Mouse (Mus musculus): ENCODE data around the gene Fam124b.

Gene Fam124b

DNA sequence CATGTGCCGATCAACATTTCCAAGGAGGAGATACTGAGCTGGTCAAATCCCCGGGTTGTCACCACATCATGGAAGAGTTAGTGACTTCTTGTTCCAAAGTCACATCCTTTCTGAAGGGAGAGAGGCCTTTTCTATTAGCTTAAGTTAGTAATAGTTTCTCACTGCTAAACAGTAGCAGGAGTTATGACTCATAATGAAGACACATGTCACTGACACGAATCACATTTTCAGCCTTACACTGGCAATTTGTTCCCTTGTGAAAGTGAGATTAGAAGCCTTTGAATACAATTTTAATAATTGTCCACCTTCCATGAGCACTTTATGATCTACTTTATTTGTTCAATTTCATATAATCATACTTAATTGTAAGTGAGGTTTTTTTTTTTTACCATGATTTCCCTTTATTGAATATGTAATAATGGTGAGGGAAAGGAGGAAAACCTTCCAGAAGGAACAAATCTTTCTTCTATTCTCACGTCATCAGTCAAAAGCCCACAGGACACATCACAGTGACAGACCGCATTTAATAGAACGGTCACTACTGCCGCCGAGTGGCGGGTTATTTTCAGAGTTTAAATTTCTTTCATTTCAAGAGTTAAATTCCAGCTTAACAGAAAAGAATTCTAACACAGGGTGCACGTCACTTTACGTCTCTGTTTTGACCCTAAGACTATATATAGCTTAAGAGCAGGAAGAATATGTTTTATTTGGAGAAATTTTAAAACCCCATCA, 40.5 kb downstream of the Fam124b start:
- no peak for DNase-seq (ENCODE audit: low read depth, low spot score)

DNA sequence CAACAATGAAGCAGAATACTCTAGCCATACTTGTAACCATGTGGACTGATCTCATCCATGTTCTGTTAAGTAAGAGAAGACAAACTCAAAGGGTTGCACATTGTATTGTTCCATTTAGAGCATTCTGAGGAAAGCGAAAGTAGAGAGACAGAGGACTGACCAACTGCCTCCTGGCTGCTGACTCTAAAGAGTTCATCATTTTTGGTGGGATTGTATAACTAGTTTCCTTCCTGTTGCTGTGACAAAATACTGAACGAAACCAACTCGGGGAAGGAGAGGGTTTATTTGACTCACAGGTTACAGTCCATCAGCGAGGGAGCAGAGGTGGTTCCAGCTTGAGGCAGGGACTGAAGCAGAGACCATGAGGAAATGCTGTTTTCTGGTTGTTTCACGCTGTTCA, 50.6 kb downstream of the Fam124b start:
- DNase-seq (ENCODE audit: low read depth, low spot score): no peak

DNA sequence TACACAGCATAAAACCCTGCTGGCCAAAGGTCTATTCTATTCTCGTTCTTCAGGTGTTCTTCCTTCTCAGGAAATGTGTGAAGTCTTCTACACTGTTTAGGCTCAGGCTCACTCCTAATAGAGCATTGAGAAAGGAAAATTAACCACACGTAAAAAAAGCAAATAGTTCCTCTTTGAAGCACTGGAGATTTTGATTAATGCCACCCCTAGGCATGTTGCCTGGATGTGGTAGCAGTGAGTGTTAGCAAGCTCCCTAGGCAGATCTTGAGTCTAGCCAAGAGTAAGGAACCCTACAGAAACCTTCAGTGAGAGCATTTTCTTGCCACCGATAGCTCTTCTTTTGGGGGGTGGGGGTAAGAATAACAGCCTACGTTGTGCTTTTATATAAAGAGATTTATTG, 51.7 kb downstream of the Fam124b start:
- DNase-seq (ENCODE audit: low read depth, low spot score): no peak

DNA sequence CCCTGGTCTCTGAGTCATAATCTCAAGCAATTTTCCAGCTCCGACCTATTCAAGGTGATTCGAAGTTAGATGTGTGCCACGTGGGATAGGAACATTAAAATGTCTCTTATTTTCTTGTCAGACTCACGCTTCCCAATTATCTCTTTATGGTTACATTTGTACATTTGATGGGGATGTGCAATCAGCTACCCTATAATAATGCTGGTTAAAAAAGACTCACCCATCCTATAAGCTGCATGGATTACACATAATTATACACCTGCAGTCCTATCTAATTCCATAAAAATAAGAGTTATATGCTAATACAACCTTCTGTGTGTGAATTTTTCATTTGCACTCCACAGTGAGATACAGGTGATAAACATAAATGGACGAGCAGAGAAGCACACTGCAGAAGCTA, 52.9 kb downstream of the Fam124b start:
- no peak for DNase-seq (ENCODE audit: low read depth, low spot score)

DNA sequence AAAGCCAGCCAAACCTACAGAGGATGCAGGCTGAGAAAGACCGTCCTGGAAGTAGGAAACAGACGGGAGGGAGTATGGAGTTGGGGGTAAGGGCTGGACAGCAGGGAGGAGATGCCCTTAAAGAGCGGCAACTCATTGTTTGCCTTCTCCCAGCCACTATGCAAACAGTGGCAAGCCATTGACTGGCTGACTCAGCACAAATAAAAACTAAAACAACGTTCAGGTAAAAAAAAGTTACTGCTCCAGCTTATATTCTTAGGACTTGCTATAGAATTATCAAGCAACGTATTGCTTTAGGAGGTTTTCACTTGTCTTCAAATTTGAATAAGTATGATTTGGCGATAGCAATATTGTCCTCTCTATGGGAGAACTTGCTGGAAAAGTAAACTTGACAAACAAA, 55.3 kb downstream of the Fam124b start:
- DNase-seq (ENCODE audit: low read depth, low spot score): no peak

DNA sequence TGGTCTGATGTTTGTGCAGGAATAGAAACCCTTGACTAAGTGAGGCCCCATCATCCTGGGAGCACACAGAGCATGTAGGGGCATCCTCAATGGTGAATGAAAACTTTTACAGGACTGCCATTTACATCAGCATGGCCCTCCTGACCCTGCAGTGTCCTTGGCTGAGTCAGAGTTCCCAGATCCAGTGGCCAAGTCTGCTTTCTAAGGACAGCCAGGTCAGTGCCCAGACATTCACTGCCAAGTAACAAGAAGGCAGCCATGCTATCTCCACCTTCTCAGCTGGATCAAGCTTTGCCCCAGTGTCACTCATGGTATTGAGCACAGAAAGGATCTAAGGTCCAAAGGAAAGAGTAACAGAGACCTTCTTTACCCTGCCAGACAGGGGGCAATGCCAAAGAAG, 58.7 kb downstream of the Fam124b start:
- no peak for DNase-seq (ENCODE audit: low read depth, low spot score)

DNA sequence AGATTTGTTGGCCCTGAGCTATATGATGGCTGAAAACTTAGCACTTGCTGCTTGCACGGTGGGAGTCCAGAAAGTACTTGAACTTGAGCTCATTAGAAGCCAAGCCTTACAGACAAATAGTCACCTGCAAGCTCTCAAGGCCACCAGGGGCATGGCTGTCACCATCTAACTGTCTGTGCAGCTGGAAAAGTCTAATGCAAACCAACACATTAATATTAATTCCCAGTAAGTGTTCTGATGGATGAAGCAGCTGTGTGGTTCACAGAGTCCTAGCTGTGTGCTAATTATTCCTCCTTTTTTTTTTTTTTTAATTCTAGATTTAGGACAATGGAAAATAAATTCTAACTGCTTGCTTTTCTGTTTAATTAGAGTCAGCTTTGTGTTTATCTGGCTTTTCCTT, 63.4 kb downstream of the Fam124b start:
- no peak for DNase-seq (ENCODE audit: low read depth, low spot score)

DNA sequence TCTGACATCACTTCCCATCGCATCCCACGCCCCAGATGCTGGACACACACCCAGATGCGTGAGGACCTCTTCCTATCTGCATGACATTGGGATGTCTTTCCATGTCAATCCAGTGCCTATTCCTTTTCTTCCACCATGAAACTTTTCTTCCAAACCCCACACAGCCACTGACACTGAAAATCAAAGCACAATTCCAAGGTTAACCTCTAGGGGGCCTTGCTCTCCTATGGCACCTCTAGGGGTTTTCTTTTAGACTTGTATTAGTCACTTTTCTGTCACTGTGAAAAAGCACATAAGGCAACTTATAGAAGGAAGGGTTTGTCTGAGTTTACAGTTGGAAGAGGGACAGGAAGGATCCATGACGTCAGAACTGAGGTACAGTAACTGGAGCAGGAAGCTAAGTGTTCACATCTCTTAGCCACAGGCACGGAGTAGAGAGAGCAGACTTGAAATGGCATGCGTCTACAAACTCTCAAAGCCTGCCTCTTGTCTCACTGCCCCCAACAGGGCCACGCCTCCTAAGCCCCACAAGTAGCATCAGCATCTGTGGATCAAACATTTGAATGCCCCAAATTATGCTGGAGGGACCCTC, 65.1 kb downstream of the Fam124b start:
- DNase-seq (ENCODE audit: low read depth, low spot score): no peak

DNA sequence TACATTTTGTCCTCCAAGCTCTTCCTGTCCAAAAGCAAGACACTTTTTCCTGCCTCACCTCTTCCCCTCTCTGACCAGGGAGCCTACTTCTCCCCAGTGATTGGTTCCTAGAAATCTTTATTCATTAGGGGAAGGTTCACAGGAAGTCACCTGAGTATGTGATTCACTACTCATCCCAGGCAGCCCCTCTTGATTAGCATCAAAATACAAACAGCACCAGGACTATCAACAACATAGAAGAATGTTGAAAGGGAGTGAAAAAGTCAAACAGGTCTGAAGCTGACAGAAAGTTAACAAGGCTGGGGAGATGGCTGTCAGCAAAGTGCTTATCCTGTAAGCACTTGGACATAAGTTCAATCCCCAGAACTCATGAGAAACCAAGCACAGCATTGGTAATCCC, 67.6 kb downstream of the Fam124b start:
- no peak for DNase-seq (ENCODE audit: low read depth, low spot score)

Measured in c-Kit-negative CD71-positive TER-119-positive erythroid progenitor cells, embryonic 14.5 days (primary cell).